Mouse (Mus musculus) lung, embryonic 15.5 days (tissue): ENCODE measurements around the gene Cbfa2t3. TPM values are rescaled to one million over a fixed set of nuclear protein-coding genes. Genes with fewer than 3 reads are reported as not detected.

Experiments used
- ATAC-seq: fragments of 200-750 bp; cut with Nextera tagmentation; 2 replicates; pipeline ENCODE4 v1.8.0; 2017; ENCODE audit warnings: moderate number of reproducible peaks, borderline replicate concordance; ENCODE audit not compliant: low FRiP score, low TSS enrichment; ENCODE audit errors: extremely low read depth
- H3K27ac ChIP-seq: fragments of 300-500 bp; sonication (generic); 2 replicates; pipeline ENCODE4 v1.5.1; 2015; ENCODE audit warnings: moderate library complexity, mild to moderate bottlenecking, inconsistent platforms
- H3K27me3 ChIP-seq: fragments of 300-500 bp; sonication (generic); 2 replicates; pipeline ENCODE4 v1.6.1; 2015; ENCODE audit warnings: inconsistent platforms
- H3K36me3 ChIP-seq: fragments of 300-500 bp; sonication (generic); 2 replicates; pipeline ENCODE4 v1.6.1; 2015; ENCODE audit warnings: inconsistent platforms
- H3K4me1 ChIP-seq: fragments of 300-500 bp; sonication (generic); 2 replicates; pipeline ENCODE4 v1.6.1; 2015; ENCODE audit warnings: inconsistent platforms
- H3K4me2 ChIP-seq: fragments of 300-500 bp; sonication (generic); 2 replicates; pipeline ENCODE4 v1.6.1; 2015; ENCODE audit warnings: inconsistent platforms, mild to moderate bottlenecking, moderate library complexity
- H3K4me3 ChIP-seq: fragments of 300-500 bp; sonication (generic); 2 replicates; pipeline ENCODE4 v1.5.1; 2015; ENCODE audit warnings: mild to moderate bottlenecking, inconsistent platforms
- H3K9ac ChIP-seq: fragments of 300-500 bp; sonication (generic); 2 replicates; pipeline ENCODE4 v1.6.1; 2015; ENCODE audit warnings: inconsistent platforms
- H3K9me3 ChIP-seq: fragments of 300-500 bp; sonication (generic); 2 replicates; pipeline ENCODE4 v1.6.1; 2016; ENCODE audit warnings: inconsistent platforms
- WGBS: fragments of 180-500 bp; shearing (Covaris S2); methylation state at CpG from one replicate; pipeline ENCODE4 v1.1.7; 2015; 5-methylcytosine and 5-hydroxymethylcytosine counted together
- polyA plus RNA-seq: library from polyadenylated mRNA; unstranded; fragments of >200 nt; fragmentation: Nextera tagmentation; extraction: Ambion mirVana; gene quantifications from 2 replicates; pipeline ENCODE4 v1.2.1, GENCODE M21; 2015

Cbfa2t3 gene
- polyA plus RNA-seq, 1 experiment from 2014 or later = 5.4 TPM

- H3K4me1 ChIP-seq = peaks cover 8% of the 10 kb centered on the region; the same call in 1 of the 2 replicates
- no peaks in the 10 kb centered on the region for H3K9me3 ChIP-seq
- no peak overlapping the region for H3K4me2 ChIP-seq
- H3K27me3 ChIP-seq = peaks cover under 1% of the 10 kb centered on the region; the same call in 1 of the 2 replicates
- H3K9ac ChIP-seq = no peak overlapping the region
- H3K4me3 ChIP-seq = no peak overlapping the region
- 72% methylated on average over 12 of the region's 12 CpGs for WGBS
- no peak overlapping the region for H3K27ac ChIP-seq
- H3K36me3 ChIP-seq = no peaks in the 10 kb centered on the region
- ATAC-seq = no peak
Observed at GRCm38 (mm10) chr8:122701441-122702185, 2.7 kb upstream of the Cbfa2t3 start.

- Histone ChIP-seq H3K4me3 (no peak overlapping the region), H3K27ac (no peak overlapping the region), H3K4me1 (peaks cover 8% of the 10 kb centered on the region; the same call in 1 of the 2 replicates), H3K4me2 (no peak overlapping the region), H3K36me3 (no peaks in the 10 kb centered on the region), H3K9ac (no peak overlapping the region), H3K27me3 (no peaks in the 10 kb centered on the region), H3K9me3 (no peaks in the 10 kb centered on the region)
- WGBS = 47% methylated on average over 13 of the region's 13 CpGs
- no peak for ATAC-seq
Observed at GRCm38 (mm10) chr8:122700628-122701027, 1.7 kb upstream of the Cbfa2t3 start.

- Histone ChIP-seq H3K4me2 (peak overlapping the region; percentile 36), H3K9ac (no peak overlapping the region), H3K27ac (peak overlapping the region; percentile 33; the same call in 1 of the 2 replicates), H3K9me3 (no peaks in the 10 kb centered on the region), H3K4me3 (peak overlapping the region; percentile 15), H3K27me3 (no peaks in the 10 kb centered on the region), H3K4me1 (peaks cover 8% of the 10 kb centered on the region; the same call in 1 of the 2 replicates), H3K36me3 (no peaks in the 10 kb centered on the region)
- 38% methylated on average over 5 of the region's 5 CpGs for WGBS
- ATAC-seq = no peak
Observed at GRCm38 (mm10) chr8:122698254-122698768, 598 bp downstream of the Cbfa2t3 start.

GRCm38 (mm10) chr8:122697586-122697985 lies 1.3 kb downstream of the Cbfa2t3 start:
- no peaks in the 10 kb centered on the region for H3K36me3 ChIP-seq
- H3K4me1 ChIP-seq = peaks cover 8% of the 10 kb centered on the region; the same call in 1 of the 2 replicates
- WGBS = 68% methylated on average over 6 of the region's 6 CpGs
- ATAC-seq = no peak
- H3K27me3 ChIP-seq = no peaks in the 10 kb centered on the region
- no peak overlapping the region for H3K4me2 ChIP-seq
- no peak overlapping the region for H3K9ac ChIP-seq
- no peak overlapping the region for H3K27ac ChIP-seq
- peak overlapping the region; percentile 2; the same call in 1 of the 2 replicates for H3K4me3 ChIP-seq
- no peaks in the 10 kb centered on the region for H3K9me3 ChIP-seq

- Histone ChIP-seq H3K27me3 (no peaks in the 10 kb centered on the region), H3K9ac (no peak overlapping the region), H3K36me3 (no peaks in the 10 kb centered on the region), H3K27ac (no peak overlapping the region), H3K4me2 (no peak overlapping the region), H3K9me3 (no peaks in the 10 kb centered on the region), H3K4me3 (no peak overlapping the region; the same call in 1 of the 2 replicates), H3K4me1 (peaks cover 8% of the 10 kb centered on the region; the same call in 1 of the 2 replicates)
- ATAC-seq = no peak
- 84% methylated on average over 3 of the region's 3 CpGs for WGBS
Observed at GRCm38 (mm10) chr8:122697181-122697581, 1.7 kb downstream of the Cbfa2t3 start.

- H3K9me3 ChIP-seq = no peaks in the 10 kb centered on the region
- 60% methylated on average over 7 of the region's 7 CpGs for WGBS
- H3K27me3 ChIP-seq = no peaks in the 10 kb centered on the region
- no peak overlapping the region for H3K4me3 ChIP-seq
- H3K4me1 ChIP-seq = peaks cover 8% of the 10 kb centered on the region; the same call in 1 of the 2 replicates
- no peak for ATAC-seq
- H3K4me2 ChIP-seq = no peak overlapping the region
- H3K36me3 ChIP-seq = no peaks in the 10 kb centered on the region
- no peak overlapping the region for H3K9ac ChIP-seq
- no peak overlapping the region for H3K27ac ChIP-seq
Observed at GRCm38 (mm10) chr8:122695438-122696042, 3.4 kb downstream of the Cbfa2t3 start.

- H3K9ac ChIP-seq = no peak overlapping the region
- H3K4me1 ChIP-seq = no peaks in the 10 kb centered on the region
- no peak overlapping the region for H3K4me2 ChIP-seq
- H3K27ac ChIP-seq = no peak overlapping the region
- no peaks in the 10 kb centered on the region for H3K9me3 ChIP-seq
- 72% methylated on average over 8 of the region's 8 CpGs for WGBS
- no peaks in the 10 kb centered on the region for H3K36me3 ChIP-seq
- ATAC-seq = no peak
- peaks cover 11% of the 10 kb centered on the region for H3K27me3 ChIP-seq
- H3K4me3 ChIP-seq = no peak overlapping the region
Observed at GRCm38 (mm10) chr8:122692152-122692551, 6.8 kb downstream of the Cbfa2t3 start.

- H3K27ac ChIP-seq = no peak overlapping the region
- H3K4me3 ChIP-seq = no peak overlapping the region
- no peak for ATAC-seq
- no peaks in the 10 kb centered on the region for H3K4me1 ChIP-seq
- H3K9ac ChIP-seq = no peak overlapping the region
- 75% methylated on average over 6 of the region's 6 CpGs for WGBS
- H3K9me3 ChIP-seq = no peaks in the 10 kb centered on the region
- H3K4me2 ChIP-seq = no peak overlapping the region
- no peaks in the 10 kb centered on the region for H3K36me3 ChIP-seq
- H3K27me3 ChIP-seq = peaks cover 22% of the 10 kb centered on the region
Observed at GRCm38 (mm10) chr8:122691018-122691417, 7.9 kb downstream of the Cbfa2t3 start.

GRCm38 (mm10) chr8:122689315-122689714 lies 9.6 kb downstream of the Cbfa2t3 start:
- 77% methylated on average over 1 of the region's 1 CpGs for WGBS
- no peak overlapping the region for H3K4me3 ChIP-seq
- H3K4me2 ChIP-seq = no peak overlapping the region
- H3K9ac ChIP-seq = no peak overlapping the region
- H3K4me1 ChIP-seq = no peaks in the 10 kb centered on the region
- H3K36me3 ChIP-seq = no peaks in the 10 kb centered on the region
- no peak overlapping the region for H3K27ac ChIP-seq
- H3K9me3 ChIP-seq = no peaks in the 10 kb centered on the region
- ATAC-seq = no peak
- H3K27me3 ChIP-seq = peaks cover 39% of the 10 kb centered on the region

- WGBS = 45% methylated on average over 9 of the region's 9 CpGs
- Histone ChIP-seq H3K9me3 (no peaks in the 10 kb centered on the region), H3K27ac (no peak overlapping the region), H3K4me1 (no peaks in the 10 kb centered on the region), H3K4me3 (no peak overlapping the region), H3K36me3 (no peaks in the 10 kb centered on the region), H3K4me2 (no peak overlapping the region), H3K9ac (no peak overlapping the region), H3K27me3 (peaks cover 56% of the 10 kb centered on the region)
- ATAC-seq = no peak
Observed at GRCm38 (mm10) chr8:122686879-122687278, 12.0 kb downstream of the Cbfa2t3 start.

GRCm38 (mm10) chr8:122685097-122685861 lies 13.6 kb downstream of the Cbfa2t3 start:
- Histone ChIP-seq H3K4me1 (no peaks in the 10 kb centered on the region), H3K4me2 (no peak overlapping the region), H3K27ac (no peak overlapping the region), H3K27me3 (peaks cover 70% of the 10 kb centered on the region), H3K9me3 (no peaks in the 10 kb centered on the region), H3K4me3 (no peak overlapping the region), H3K9ac (no peak overlapping the region), H3K36me3 (no peaks in the 10 kb centered on the region)
- 0 out of 2 replicates have a peak, but pooled peaks have one; percentile 27 for ATAC-seq
- 27% methylated on average over 19 of the region's 19 CpGs for WGBS
